Mouse (Mus musculus) C2C12 (cell line): Measurements from ENCODE around the gene Uhrf2.

ENCODE experiments used
- CEBPB ChIP-seq: IDR thresholded peaks from one replicate; pipeline ENCODE4 v1.6.1; 2011; ENCODE audit warnings: low read depth, mild to moderate bottlenecking, control low read depth, moderate library complexity
- CTCF ChIP-seq: IDR thresholded peaks from one replicate; pipeline ENCODE4 v1.5.1; 2011; ENCODE audit not compliant: control insufficient read depth, insufficient read depth, insufficient read length
- FOSL1 ChIP-seq: IDR thresholded peaks from one replicate; pipeline ENCODE4 v1.8.0; 2011; ENCODE audit warnings: mild to moderate bottlenecking, low read length; ENCODE audit not compliant: poor library complexity, insufficient read depth, severe bottlenecking
- MAX ChIP-seq: IDR thresholded peaks from one replicate; pipeline ENCODE4 v1.6.1; 2011; ENCODE audit warnings: mild to moderate bottlenecking, control low read depth
- MYOD1 ChIP-seq: IDR thresholded peaks from one replicate; pipeline ENCODE4 v1.6.1; 2011; ENCODE audit warnings: low read depth; ENCODE audit not compliant: control insufficient read depth, insufficient read length
- MYOG ChIP-seq: IDR thresholded peaks from one replicate; pipeline ENCODE4 v1.6.1; 2011; ENCODE audit not compliant: control insufficient read depth, insufficient read length; ENCODE audit errors: extremely low read depth
- USF1 ChIP-seq: IDR thresholded peaks from one replicate; pipeline ENCODE4 v1.6.1; 2011; ENCODE audit warnings: low read depth, mild to moderate bottlenecking, control low read depth, moderate library complexity

DNA sequence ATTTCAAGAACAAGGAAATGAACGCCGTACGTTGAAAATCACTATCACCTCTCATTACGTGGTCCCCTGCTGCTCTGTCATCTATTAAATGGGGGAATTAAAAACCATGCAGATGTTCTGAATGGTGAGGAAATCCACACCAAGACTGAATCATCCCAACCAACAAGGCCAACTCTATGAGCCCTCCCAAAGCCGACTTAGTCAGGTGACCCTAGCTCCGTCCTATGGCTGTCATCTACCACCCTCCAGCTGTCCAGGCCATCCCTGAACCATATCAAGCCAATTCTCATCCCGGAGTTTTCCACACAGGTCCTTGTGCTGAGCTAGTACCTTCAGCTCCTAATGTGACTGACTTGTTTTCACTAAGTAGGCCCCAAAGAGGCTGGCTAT lies 95.4 kb downstream of the Uhrf2 start:
- TF ChIP-seq CTCF, result no peak
- peak; percentile 77 for TF ChIP-seq USF1
- TF ChIP-seq CEBPB, result peak; percentile 23
- no peak for TF ChIP-seq MAX
- TF ChIP-seq MYOD1, result peak; percentile 34
- TF ChIP-seq MYOG, result no peak
- no peak for TF ChIP-seq FOSL1
